Mouse (Mus musculus) stomach, postnatal 0 days (tissue): ENCODE results near the gene Snx11.

ENCODE experiments used
- CTCF ChIP-seq: IDR thresholded peaks from 2 replicates; pipeline ENCODE4 v1.5.1; 2016; ENCODE audit warnings: antibody characterized with exemption, low read depth, mild to moderate bottlenecking, moderate library complexity
- EP300 ChIP-seq: optimal IDR thresholded peaks from 2 replicates; pipeline ENCODE3; 2016; ENCODE audit warnings: antibody characterized with exemption

DNA sequence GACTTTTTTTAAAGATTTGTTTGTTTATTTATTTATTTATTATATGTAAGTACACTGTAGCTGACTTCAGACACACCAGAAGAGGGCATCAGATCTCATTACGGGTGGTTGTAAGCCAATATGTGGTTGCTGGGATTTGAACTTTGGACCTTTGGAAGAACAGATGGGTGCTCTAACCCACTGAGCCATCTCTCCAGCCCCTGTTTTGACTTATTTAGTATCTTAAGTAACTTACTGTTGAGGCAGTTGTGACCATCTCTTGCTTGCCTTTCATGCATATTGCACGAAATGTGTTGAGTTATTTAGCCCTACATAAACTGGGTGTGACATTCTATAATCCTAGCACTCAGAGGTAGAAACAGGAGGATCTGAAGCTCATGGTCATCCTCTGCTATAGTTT is 22.2 kb upstream of the Snx11 start:
- TF ChIP-seq CTCF (no peak), EP300 (no peak)
